Mouse (Mus musculus) liver, embryonic 13.5 days (tissue): ENCODE data around the gene Vmn2r88. TPM values are rescaled to one million over a fixed set of nuclear protein-coding genes. Genes with fewer than 3 reads are reported as not detected.
"Not testable (repeated sequence)": the region's sequence is repeated elsewhere in the genome, so short reads cannot be mapped to it uniquely, and the experiment has no call there.

Experiments used
- ATAC-seq: fragments of 200-750 bp; cut with Nextera tagmentation; 2 replicates; pipeline ENCODE4 v1.8.0; 2017; ENCODE audit warnings: low read depth, mild to moderate bottlenecking, moderate number of reproducible peaks, moderate library complexity
- DNase-seq: peaks from one replicate; pipeline ENCODE4 v3.0.0; 2022
- H3K27ac ChIP-seq: fragments of 300-500 bp; sonication (generic); 2 replicates; pipeline ENCODE4 v1.5.1; 2015; ENCODE audit warnings: moderate library complexity, mild to moderate bottlenecking, inconsistent platforms
- H3K27me3 ChIP-seq: fragments of 300-500 bp; sonication (generic); 2 replicates; pipeline ENCODE4 v1.6.1; 2015; ENCODE audit warnings: mild to moderate bottlenecking, inconsistent platforms
- H3K36me3 ChIP-seq: fragments of 300-500 bp; sonication (generic); 2 replicates; pipeline ENCODE4 v1.6.1; 2015; ENCODE audit warnings: mild to moderate bottlenecking, inconsistent platforms
- H3K4me1 ChIP-seq: fragments of 300-500 bp; sonication (generic); replicated peaks from 2 replicates; pipeline ENCODE4 v1.6.1; 2015; ENCODE audit warnings: inconsistent platforms
- H3K4me2 ChIP-seq: fragments of 300-500 bp; sonication (generic); 2 replicates; pipeline ENCODE4 v1.6.1; 2015; ENCODE audit warnings: inconsistent platforms, mild to moderate bottlenecking, moderate library complexity
- H3K4me3 ChIP-seq: fragments of 300-500 bp; sonication (generic); replicated peaks from 2 replicates; pipeline ENCODE4 v1.5.1; 2015; ENCODE audit warnings: mild to moderate bottlenecking, inconsistent platforms
- H3K9ac ChIP-seq: fragments of 300-500 bp; sonication (generic); 2 replicates; pipeline ENCODE4 v1.6.1; 2015; ENCODE audit warnings: mild to moderate bottlenecking, inconsistent platforms
- H3K9me3 ChIP-seq: fragments of 300-500 bp; sonication (generic); replicated peaks from 2 replicates; pipeline ENCODE4 v1.6.1; 2016; ENCODE audit warnings: inconsistent platforms
- WGBS: fragments of 180-500 bp; shearing (Covaris S2); methylation state at CpG from one replicate; pipeline ENCODE4 v1.1.7; 2015; ENCODE audit not compliant: insufficient replicate concordance; 5-methylcytosine and 5-hydroxymethylcytosine counted together
- polyA plus RNA-seq: library from polyadenylated mRNA; unstranded; fragments of >200 nt; fragmentation: Nextera tagmentation; extraction: Ambion mirVana; gene quantifications from 2 replicates; pipeline ENCODE4 v1.2.1, GENCODE M21; 2015

Vmn2r88 gene
- polyA plus RNA-seq, result not detected in 2 replicates

GRCm38 (mm10) chr14:51410520-51410919 lies at the start of gene Vmn2r88:
Gene Vmn2r88 (plus strand): TSS chr14:51410820.
- Histone ChIP-seq H3K4me2 (no peak within 1 kb of the TSS), H3K9ac (no peak within 1 kb of the TSS), H3K27me3 (no peaks in the 10 kb centered on the region), H3K4me3 (no peak within 1 kb of the TSS), H3K36me3 (no peaks in the 10 kb centered on the region), H3K4me1 (no peaks in the 10 kb centered on the region), H3K27ac (no peak within 1 kb of the TSS), H3K9me3 (no peaks in the 10 kb centered on the region)
- ATAC-seq, result no peak
- DNase-seq, result no peak
- WGBS, result 55% methylated on average over 1 of the region's 1 CpGs

DNA sequence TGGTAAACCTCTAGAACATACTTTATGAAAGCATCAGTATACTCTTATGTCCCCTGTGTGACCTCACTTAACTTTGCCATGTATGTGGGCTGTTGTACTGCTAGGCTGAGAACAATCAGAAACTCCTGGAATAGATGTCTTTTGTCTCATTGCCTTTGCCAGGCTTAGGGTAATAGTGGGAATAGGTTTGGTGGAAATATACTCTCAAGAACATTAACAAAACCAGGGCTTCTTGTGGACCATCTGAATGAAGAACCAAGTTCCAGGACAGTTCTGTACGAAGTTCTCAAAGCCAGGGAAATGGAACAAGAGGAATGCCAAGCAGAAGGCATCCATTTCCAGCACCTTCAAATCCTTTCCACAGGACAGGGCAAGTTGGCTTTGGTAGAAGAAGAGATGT lies 49.2 kb upstream of the Vmn2r88 start, which contains the start of gene Gm7247:
Gm7247 (plus strand) TSS at position 301 of the 400 bp plus-strand sequence.
- Histone ChIP-seq H3K27ac (no peak within 1 kb of the TSS), H3K9ac (no peak within 1 kb of the TSS), H3K9me3 (no peaks in the 10 kb centered on the region), H3K27me3 (peaks cover 17% of the 10 kb centered on the region), H3K4me3 (no peak within 1 kb of the TSS), H3K4me2 (no peak within 1 kb of the TSS), H3K4me1 (no peaks in the 10 kb centered on the region), H3K36me3 (no peaks in the 10 kb centered on the region)
- ATAC-seq (no peak), DNase-seq (no peak)
- WGBS, result 38% methylated on average over 1 of the region's 1 CpGs

GRCm38 (mm10) chr14:51382805-51383204 lies 27.8 kb upstream of the Vmn2r88 start:
- no peak overlapping the region for H3K4me3 ChIP-seq
- 85% methylated on average over 20 of the region's 20 CpGs for WGBS
- H3K27ac ChIP-seq, result no peak overlapping the region
- DNase-seq (no peak), ATAC-seq (no peak)
- H3K4me2 ChIP-seq, result no peak overlapping the region
- no peaks in the 10 kb centered on the region for H3K4me1 ChIP-seq
- no peak overlapping the region for H3K9ac ChIP-seq
- H3K9me3 ChIP-seq, result peaks cover 24% of the 10 kb centered on the region
- no peaks in the 10 kb centered on the region for H3K36me3 ChIP-seq
- H3K27me3 ChIP-seq, result no peaks in the 10 kb centered on the region

DNA sequence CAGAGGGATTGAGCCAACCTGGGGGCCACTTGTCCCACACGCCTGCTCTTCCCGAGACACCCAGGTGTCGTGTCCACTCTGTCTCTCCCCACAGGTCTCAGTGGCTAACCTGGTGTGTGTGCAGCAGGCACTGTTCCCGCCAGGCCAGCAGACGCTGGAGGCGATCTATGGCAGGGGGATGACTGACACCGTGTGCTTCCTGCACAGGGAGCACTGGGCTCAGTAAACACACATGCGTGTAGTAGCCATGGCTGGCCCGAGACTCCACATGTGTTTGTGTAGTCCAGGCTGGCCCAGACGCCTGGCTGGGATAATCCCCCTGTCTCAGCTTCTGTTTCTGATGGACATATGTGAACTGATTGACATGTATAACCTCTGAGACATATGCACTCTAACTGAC lies 26.3 kb upstream of the Vmn2r88 start:
- Histone ChIP-seq H3K4me3 (no peak overlapping the region), H3K36me3 (no peaks in the 10 kb centered on the region), H3K9me3 (peaks cover 24% of the 10 kb centered on the region), H3K4me2 (no peak overlapping the region), H3K9ac (no peak overlapping the region), H3K4me1 (no peaks in the 10 kb centered on the region), H3K27me3 (no peaks in the 10 kb centered on the region), H3K27ac (no peak overlapping the region)
- no peak for DNase-seq
- 81% methylated on average over 10 of the region's 10 CpGs for WGBS
- no peak for ATAC-seq

- Histone ChIP-seq H3K36me3 (no peaks in the 10 kb centered on the region), H3K9ac (no peak overlapping the region), H3K27ac (no peak overlapping the region), H3K9me3 (peaks cover 24% of the 10 kb centered on the region), H3K4me2 (no peak overlapping the region), H3K27me3 (no peaks in the 10 kb centered on the region), H3K4me1 (no peaks in the 10 kb centered on the region), H3K4me3 (no peak overlapping the region)
- ATAC-seq (no peak), DNase-seq (no peak)
- 70% methylated on average over 4 of the region's 4 CpGs for WGBS
These were observed 24.9 kb upstream of the Vmn2r88 start for GRCm38 (mm10) chr14:51385741-51386140.

DNA sequence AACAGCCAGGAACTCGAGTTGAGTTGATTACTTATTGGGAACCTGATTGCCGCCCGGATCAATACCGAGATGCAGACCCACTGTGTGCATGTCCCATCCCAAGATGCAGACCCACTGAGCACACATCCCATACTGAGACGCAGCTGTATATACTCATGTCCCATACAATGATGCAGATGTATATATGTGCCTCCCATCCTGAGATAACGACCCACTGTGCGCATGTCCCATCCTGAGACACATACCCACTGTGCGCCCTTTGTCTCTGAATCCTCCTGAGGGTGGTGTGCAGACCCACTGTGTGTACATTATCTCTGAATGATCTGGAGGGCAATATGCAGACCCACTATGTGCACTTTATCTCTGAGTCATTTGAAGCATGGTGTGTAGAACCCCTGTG lies 22.9 kb upstream of the Vmn2r88 start:
- Histone ChIP-seq H3K9me3 (peaks cover 18% of the 10 kb centered on the region), H3K9ac (no peak overlapping the region), H3K36me3 (no peaks in the 10 kb centered on the region), H3K27ac (no peak overlapping the region), H3K4me2 (no peak overlapping the region), H3K4me1 (no peaks in the 10 kb centered on the region), H3K27me3 (no peaks in the 10 kb centered on the region), H3K4me3 (no peak overlapping the region)
- DNase-seq (no peak), ATAC-seq (no peak)
- 78% methylated on average over 8 of the region's 8 CpGs for WGBS

DNA sequence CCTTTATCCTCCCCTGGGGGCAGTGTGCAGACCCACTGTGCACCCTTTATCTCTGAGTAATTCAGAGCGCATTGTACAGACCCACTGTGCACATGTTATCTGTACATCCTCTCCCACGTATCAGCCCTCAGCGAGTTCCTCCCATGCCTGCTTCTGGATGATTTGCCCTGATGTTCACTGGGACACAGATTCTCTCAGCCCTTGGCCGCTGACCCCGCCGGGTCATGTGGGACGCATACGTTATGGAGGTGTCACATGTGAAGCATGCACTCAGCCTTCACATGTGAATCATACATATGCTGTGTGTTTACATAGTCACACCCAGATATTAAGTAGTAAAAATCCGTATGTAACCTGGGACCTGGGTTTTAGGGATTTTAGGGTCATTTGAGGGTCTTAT lies 22.4 kb upstream of the Vmn2r88 start:
- 82% methylated on average over 9 of the region's 9 CpGs for WGBS

DNA sequence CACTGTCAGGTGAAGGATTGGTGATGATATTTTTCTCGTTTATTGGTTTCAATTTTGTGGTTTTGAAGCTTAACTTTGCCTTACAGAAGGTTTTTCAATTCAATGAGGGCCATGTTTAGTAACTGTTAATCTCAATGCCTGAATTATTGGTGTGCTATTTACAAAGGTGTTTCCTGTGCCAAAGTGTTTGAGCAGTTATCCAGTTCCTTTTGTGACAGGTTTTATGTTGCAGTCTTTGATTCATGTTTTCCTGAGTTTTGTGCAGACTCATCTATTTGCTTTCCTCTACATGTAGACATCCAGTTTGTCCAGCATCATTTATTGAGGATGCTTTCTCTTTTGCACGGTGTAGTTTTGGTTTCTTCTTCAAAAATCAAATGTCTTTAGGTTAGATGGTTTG lies 13.3 kb downstream of the Vmn2r88 start:
- Histone ChIP-seq H3K9ac (no peak overlapping the region), H3K27me3 (no peaks in the 10 kb centered on the region), H3K4me1 (no peaks in the 10 kb centered on the region), H3K27ac (no peak overlapping the region), H3K9me3 (no peaks in the 10 kb centered on the region), H3K4me2 (no peak overlapping the region), H3K4me3 (no peak overlapping the region), H3K36me3 (no peaks in the 10 kb centered on the region)
- ATAC-seq (no peak), DNase-seq (no peak)
- WGBS, result 27% methylated on average over 2 of the region's 2 CpGs

More for the DNA sequence above, 22.4 kb upstream of the Vmn2r88 start:
- H3K4me3 ChIP-seq, result no peak overlapping the region
- H3K36me3 ChIP-seq, result no peaks in the 10 kb centered on the region
- no peak overlapping the region for H3K27ac ChIP-seq
- no peak overlapping the region for H3K9ac ChIP-seq
- peaks cover 13% of the 10 kb centered on the region for H3K9me3 ChIP-seq
- ATAC-seq (no peak), DNase-seq (no peak)
- no peaks in the 10 kb centered on the region for H3K4me1 ChIP-seq
- H3K4me2 ChIP-seq, result no peak overlapping the region
- H3K27me3 ChIP-seq, result no peaks in the 10 kb centered on the region

- not testable (repeated sequence) for H3K27me3 ChIP-seq, H3K9me3 ChIP-seq, H3K4me3 ChIP-seq, H3K9ac ChIP-seq, ATAC-seq, H3K4me2 ChIP-seq, H3K36me3 ChIP-seq, H3K27ac ChIP-seq, DNase-seq, H3K4me1 ChIP-seq
These were observed 19.5 kb downstream of the Vmn2r88 start for GRCm38 (mm10) chr14:51430138-51430537.

DNA sequence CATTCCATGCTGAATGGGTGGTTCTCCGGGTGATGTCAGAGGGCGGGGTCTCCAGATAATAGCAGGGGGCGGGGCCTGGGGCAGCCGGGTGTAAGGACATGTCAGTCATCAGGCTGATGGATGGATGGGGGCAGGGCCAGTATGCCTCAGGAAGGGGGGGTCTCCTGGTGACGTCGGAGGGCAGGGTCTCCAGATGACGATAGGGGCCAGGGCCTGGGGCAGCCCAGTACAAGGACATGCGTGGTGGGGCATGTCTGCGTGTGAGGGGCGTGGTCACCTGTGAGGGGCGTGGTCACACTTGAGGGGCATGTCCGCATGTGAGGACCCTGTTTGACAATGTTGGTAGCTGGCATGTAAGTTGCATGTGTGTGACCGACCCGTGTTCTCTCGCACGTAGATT lies 23.9 kb downstream of the Vmn2r88 start:
- Histone ChIP-seq H3K4me1 (no peaks in the 10 kb centered on the region), H3K27ac (no peak overlapping the region), H3K9ac (no peak overlapping the region), H3K27me3 (no peaks in the 10 kb centered on the region), H3K36me3 (no peaks in the 10 kb centered on the region), H3K4me2 (no peak overlapping the region), H3K4me3 (no peak overlapping the region), H3K9me3 (peaks cover 22% of the 10 kb centered on the region)
- ATAC-seq, result no peak
- WGBS, result 82% methylated on average over 16 of the region's 16 CpGs
- no peak for DNase-seq

GRCm38 (mm10) chr14:51435020-51435419 lies 24.4 kb downstream of the Vmn2r88 start:
- Histone ChIP-seq H3K36me3 (no peaks in the 10 kb centered on the region), H3K9me3 (peaks cover 22% of the 10 kb centered on the region), H3K4me3 (no peak overlapping the region), H3K4me2 (no peak overlapping the region), H3K27me3 (no peaks in the 10 kb centered on the region), H3K4me1 (no peaks in the 10 kb centered on the region), H3K9ac (no peak overlapping the region), H3K27ac (no peak overlapping the region)
- 86% methylated on average over 26 of the region's 26 CpGs for WGBS
- ATAC-seq, result no peak
- no peak for DNase-seq

DNA sequence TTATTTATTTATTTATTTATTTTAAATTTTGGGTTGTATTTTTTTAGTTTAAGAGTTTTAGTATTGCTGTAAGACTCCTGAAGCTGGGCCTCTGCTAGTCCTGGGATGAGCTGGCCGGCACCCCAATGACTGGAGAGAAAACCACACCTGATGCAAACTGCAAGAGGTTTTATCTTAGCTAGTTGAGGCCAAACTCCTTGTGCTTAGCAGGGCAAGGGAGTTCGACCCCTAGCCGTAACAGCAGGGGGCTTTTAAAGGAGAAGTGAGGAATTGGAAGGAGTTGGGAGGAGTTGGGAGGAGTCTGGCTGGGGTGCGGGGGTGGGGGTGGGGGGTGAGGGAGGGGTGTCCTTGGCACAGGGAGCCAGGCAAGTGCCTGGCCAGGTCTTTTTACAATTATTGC lies 28.3 kb downstream of the Vmn2r88 start:
- DNase-seq (no peak), ATAC-seq (no peak)
- WGBS, result 65% methylated on average over 4 of the region's 4 CpGs
- H3K27ac ChIP-seq, result no peak overlapping the region
- no peaks in the 10 kb centered on the region for H3K27me3 ChIP-seq
- H3K4me3 ChIP-seq, result no peak overlapping the region
- H3K9ac ChIP-seq, result no peak overlapping the region
- no peaks in the 10 kb centered on the region for H3K36me3 ChIP-seq
- peaks cover 22% of the 10 kb centered on the region for H3K9me3 ChIP-seq
- H3K4me1 ChIP-seq, result no peaks in the 10 kb centered on the region
- no peak overlapping the region for H3K4me2 ChIP-seq
